ENCODE assay signal across 28 mouse cellular contexts in genomic region chr16:76133892-76134291, GRCm38 (mm10).
A peak's percentile ranks its signal among the peaks of the same experiment; 100 is the strongest.
DNase-seq lines count a peak whose midpoint lies in the region; ATAC-seq and TF ChIP-seq lines count a peak whose summit lies in the region.
"Had no signal": no experiment of that assay in that cellular context is flagged by ENCODE, and none has a peak within 500 bp of the region (broad histone marks: within the 10 kb centered on the region; RNA-seq: fewer than 3 reads in every experiment).

No protein-coding gene starts in this region.

- no peak for TF ChIP-seq POLR2A in MEL (IDR thresholded peaks at IDR 0.05; ENCODE audit: control insufficient read depth in 1 of 2, insufficient read depth in 1 of 2, low read depth in 1 of 2, low read length in 2 of 2, poor library complexity in 1 of 2)

- no peak overlapping the region for H3K4me2 ChIP-seq in neural tube, embryonic 15.5 days
- H3K4me2 ChIP-seq: embryonic facial prominence, embryonic 12.5 days; embryonic facial prominence, embryonic 15.5 days; heart, embryonic 13.5 days; hindbrain, embryonic 14.5 days had no signal

- WGBS in neural tube, embryonic 15.5 days, result 94% methylated on average over 2 of the region's 2 CpGs

- no peak overlapping the region for H3K9ac ChIP-seq in ES-E14 (ENCODE audit: insufficient read depth, low read depth, low read length, poor library complexity, severe bottlenecking)
- no peak overlapping the region for H3K9ac ChIP-seq in MEL (ENCODE audit: control insufficient read depth, low read depth, low read length, poor library complexity, severe bottlenecking)
- H3K9ac ChIP-seq in neural tube, embryonic 15.5 days (replicated peaks), result no peak overlapping the region
- H3K9ac ChIP-seq: embryonic facial prominence, embryonic 12.5 days; embryonic facial prominence, embryonic 15.5 days; forebrain, postnatal 0 days; heart, embryonic 13.5 days; hindbrain, embryonic 14.5 days had no signal

- H3K27me3 ChIP-seq in MEL (ENCODE audit: control insufficient read depth in 1 of 2, insufficient read depth in 2 of 2, low read length in 2 of 2), result no peaks in the 10 kb centered on the region; a peak in 1 of 4 replicates
- no peaks in the 10 kb centered on the region for H3K27me3 ChIP-seq in neural tube, embryonic 15.5 days (replicated peaks)
- H3K27me3 ChIP-seq: embryonic facial prominence, embryonic 12.5 days; embryonic facial prominence, embryonic 15.5 days; heart, embryonic 13.5 days had no signal

- TF ChIP-seq RAD21 in MEL (IDR thresholded peaks at IDR 0.05; ENCODE audit: low read depth, low read length), result no peak

- H3K9me3 ChIP-seq in ES-E14 (ENCODE audit: control insufficient read depth, insufficient read depth, low read depth, low read length), result no peaks in the 10 kb centered on the region
- no peaks in the 10 kb centered on the region for H3K9me3 ChIP-seq in MEL (replicated peaks; ENCODE audit: insufficient read depth, low read length)
- H3K9me3 ChIP-seq in neural tube, embryonic 15.5 days (replicated peaks), result no peaks in the 10 kb centered on the region
- H3K9me3 ChIP-seq: embryonic facial prominence, embryonic 12.5 days; embryonic facial prominence, embryonic 15.5 days; heart, embryonic 13.5 days had no signal

- ATAC-seq in neural tube, embryonic 15.5 days (ENCODE audit: low FRiP score), result no peak
- ATAC-seq: activated CD4-positive, CD25-positive, alpha-beta regulatory T cell, adult 4 months; CD4-positive, CD25-positive, alpha-beta regulatory T cell, adult 4 months; forebrain, embryonic 14.5 days; forebrain, postnatal 0 days; hindbrain, postnatal 0 days; inflammation-experienced regulatory T-cells, adult 6 months; Patski had no signal

- TF ChIP-seq CTCF in MEL (IDR thresholded peaks at IDR 0.05 in 2 of 3, conservative IDR thresholded peaks at IDR 0.05 in 1 of 3; ENCODE audit: control insufficient read depth in 1 of 3, insufficient read depth in 1 of 3, low read depth in 2 of 3, low read length in 3 of 3, poor library complexity in 1 of 3, severe bottlenecking in 1 of 3), result no peak

- DNase-seq in ES-E14 (ENCODE audit: low read depth, low spot score) (peak; percentile 9), MEL (ENCODE audit: low read depth, low spot score) (peak; percentile 4)
- DNase-seq in c-Kit-positive CD71-positive TER-119-negative erythroid progenitor cells, embryonic 14.5 days (ENCODE audit: low read depth), result peak; percentile 8
- no peak for DNase-seq in lung, postnatal 4 days
- DNase-seq in lung, postnatal 10 days, result no peak
- DNase-seq: adrenal gland, adult 8-10 months; adrenal gland, postnatal 25 days; cerebellum, adult 18-20 months; cerebellum, adult 9-10 months; cerebellum, postnatal 14 days; forebrain, postnatal 0 days; gastrocnemius, adult 2 months; gastrocnemius, postnatal 14 days; heart, adult 18-20 months; heart, postnatal 14 days; heart, postnatal 4 days; kidney, adult 11 months had no signal

- H3K4me1 ChIP-seq in ES-E14 (ENCODE audit: control insufficient read depth in 2 of 2, insufficient read depth in 2 of 2, low read length in 2 of 2, poor library complexity in 1 of 2), result no peaks in the 10 kb centered on the region
- peaks cover 2 to 3% of the 10 kb centered on the region in 2 experiments; a peak in 1 of 4 replicates for H3K4me1 ChIP-seq in MEL (ENCODE audit: control insufficient read depth in 1 of 2, insufficient read depth in 2 of 2, low read length in 2 of 2)
- H3K4me1 ChIP-seq in neural tube, embryonic 15.5 days, result peaks cover 3% of the 10 kb centered on the region; the same call in 1 of the 2 replicates
- H3K4me1 ChIP-seq: embryonic facial prominence, embryonic 12.5 days; embryonic facial prominence, embryonic 15.5 days; heart, embryonic 13.5 days had no signal

- no peak for TF ChIP-seq EP300 in MEL (IDR thresholded peaks at IDR 0.05; ENCODE audit: low read depth in 1 of 2, low read length in 2 of 2)

- H3K27ac ChIP-seq in ES-E14 (ENCODE audit: insufficient read depth, low read depth, low read length, poor library complexity, severe bottlenecking), result no peak overlapping the region
- no peak overlapping the region for H3K27ac ChIP-seq in MEL (ENCODE audit: control insufficient read depth, low read depth, low read length)
- H3K27ac ChIP-seq in neural tube, embryonic 15.5 days (replicated peaks), result no peak overlapping the region
- H3K27ac ChIP-seq: embryonic facial prominence, embryonic 12.5 days; embryonic facial prominence, embryonic 15.5 days; gastrocnemius, adult 2 months; heart, embryonic 13.5 days; hindbrain, embryonic 14.5 days; hindbrain, postnatal 0 days had no signal

- H3K36me3 ChIP-seq in ES-E14 (ENCODE audit: control insufficient read depth, insufficient read depth, low read length, poor library complexity, severe bottlenecking), result no peaks in the 10 kb centered on the region
- peaks cover 0 to 2% of the 10 kb centered on the region in 2 experiments; a peak in 1 of 4 replicates for H3K36me3 ChIP-seq in MEL (ENCODE audit: control insufficient read depth in 1 of 2, insufficient read depth in 2 of 2, low read length in 2 of 2)
- no peaks in the 10 kb centered on the region for H3K36me3 ChIP-seq in neural tube, embryonic 15.5 days
- H3K36me3 ChIP-seq: embryonic facial prominence, embryonic 12.5 days; embryonic facial prominence, embryonic 15.5 days; heart, embryonic 13.5 days had no signal

- in situ Hi-C loops in ES-E14 (cut with MboI; ENCODE audit: low sequenced_read_pairs in 2 of 2, unreplicated experiment in 2 of 2), result no loop called here

- H3K4me3 ChIP-seq in ES-E14 (ENCODE audit: insufficient read depth in 1 of 2, low read depth in 1 of 2, low read length in 2 of 2, poor library complexity in 1 of 2, severe bottlenecking in 1 of 2) (no peak overlapping the region), MEL (ENCODE audit: control insufficient read depth in 1 of 2, insufficient read depth in 1 of 2, low read depth in 2 of 2, low read length in 2 of 2) (no peak overlapping the region)
- no peak overlapping the region for H3K4me3 ChIP-seq in neural tube, embryonic 15.5 days (replicated peaks)
- H3K4me3 ChIP-seq: embryonic facial prominence, embryonic 12.5 days; embryonic facial prominence, embryonic 15.5 days; gastrocnemius, adult 2 months; heart, embryonic 13.5 days had no signal

- H3K79me2 ChIP-seq in MEL (ENCODE audit: control insufficient read depth, insufficient read depth, low read length, poor library complexity), result no peaks in the 10 kb centered on the region

TF ChIP-seq in ES-E14, 5 proteins besides CTCF, POLR2A, EP300 and RAD21:
- TF ChIP-seq CHD2 (IDR thresholded peaks at IDR 0.05; ENCODE audit: low read depth, low read length), result no peak
- TF ChIP-seq MAFK (IDR thresholded peaks at IDR 0.05; ENCODE audit: insufficient read depth, low read depth, low read length), result no peak
- TF ChIP-seq HCFC1 (IDR thresholded peaks at IDR 0.05; ENCODE audit: borderline replicate concordance, insufficient read depth, low read length), result no peak
- no peak for TF ChIP-seq ZC3H11A (IDR thresholded peaks at IDR 0.05; ENCODE audit: borderline replicate concordance, low read depth, low read length)
- no peak for TF ChIP-seq ZNF384 (IDR thresholded peaks at IDR 0.05; ENCODE audit: low read depth, low read length)

TF ChIP-seq in MEL, 35 proteins besides CTCF, POLR2A, EP300 and RAD21:
- TF ChIP-seq SIN3A (IDR thresholded peaks at IDR 0.05; ENCODE audit: low read length), result no peak
- no peak for TF ChIP-seq E2F4 (IDR thresholded peaks at IDR 0.05; ENCODE audit: borderline replicate concordance, low read depth, low read length)
- TF ChIP-seq MAX (IDR thresholded peaks at IDR 0.05; ENCODE audit: low read length), result no peak
- no peak for TF ChIP-seq ZC3H11A (IDR thresholded peaks at IDR 0.05; ENCODE audit: low read depth, low read length)

Comparison
In these comparisons a context has a peak if more than half of its experiments do, and no peak if none do; other contexts are left out.
1. DNase-seq: peak in ES-E14 (single experiment), MEL (single experiment) and c-Kit-positive CD71-positive TER-119-negative erythroid progenitor cells, embryonic 14.5 days (single experiment); none in lung, postnatal 4 days (0 of 2) and lung, postnatal 10 days (single experiment).